Mouse (Mus musculus) telencephalon, adult 2 months (tissue): Measurements from ENCODE around the gene Gm8279.
"Not testable (repeated sequence)": the region's sequence is repeated elsewhere in the genome, so short reads cannot be mapped to it uniquely, and the experiment has no call there.

ENCODE experiments used
- DNase-seq: peaks from one replicate; pipeline ENCODE4 v3.0.0-alpha.2; 2011; ENCODE audit warnings: low read depth, low spot score

Gene Gm8279

DNA sequence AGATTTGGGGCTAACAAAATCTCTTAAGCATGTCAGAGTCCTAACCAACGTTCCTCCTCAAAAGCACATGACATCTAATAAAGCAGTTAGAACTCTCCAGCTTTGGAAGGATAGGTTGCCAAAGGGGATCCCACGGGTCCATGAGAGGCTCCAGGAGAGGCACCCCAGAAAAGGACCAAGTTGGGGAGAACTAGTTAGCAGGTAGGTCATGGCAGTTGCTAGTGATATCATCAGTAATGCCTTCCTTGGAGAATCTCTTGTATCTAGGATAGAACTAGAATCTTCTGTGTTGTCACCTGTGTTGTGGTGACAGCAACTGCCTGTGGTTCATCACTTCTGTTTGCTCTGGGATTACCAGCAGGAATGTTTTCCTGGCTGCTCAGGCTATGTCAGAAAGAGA lies at the start of gene Gm8279:
Gene Gm8279, plus strand, starts transcription at position 301 of the 400 bp plus-strand sequence.
- DNase-seq = not testable (repeated sequence)

DNA sequence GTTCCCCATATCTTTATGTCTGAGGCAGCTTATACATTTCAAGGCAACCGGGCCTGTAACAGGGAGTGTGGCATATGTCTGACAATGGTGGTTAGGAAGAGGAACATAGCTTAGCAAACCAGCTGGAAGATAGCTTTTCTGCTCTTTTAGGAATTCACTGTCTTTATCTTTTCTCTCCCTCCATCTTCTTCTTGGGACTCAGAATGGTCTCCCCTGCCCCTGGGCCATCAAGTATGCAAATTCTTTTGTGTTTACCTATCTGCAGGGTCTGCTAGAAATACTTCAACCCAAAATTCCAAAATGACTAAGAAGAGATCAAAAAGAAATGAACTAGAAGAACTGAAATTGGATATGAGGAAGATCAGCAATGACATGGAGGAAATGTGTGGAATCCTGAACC lies 32.9 kb downstream of the Gm8279 start, which contains the start of gene Gm3317:
Gene Gm3317, plus strand, starts transcription at position 301 of the 400 bp plus-strand sequence.
- DNase-seq = not testable (repeated sequence)

DNA sequence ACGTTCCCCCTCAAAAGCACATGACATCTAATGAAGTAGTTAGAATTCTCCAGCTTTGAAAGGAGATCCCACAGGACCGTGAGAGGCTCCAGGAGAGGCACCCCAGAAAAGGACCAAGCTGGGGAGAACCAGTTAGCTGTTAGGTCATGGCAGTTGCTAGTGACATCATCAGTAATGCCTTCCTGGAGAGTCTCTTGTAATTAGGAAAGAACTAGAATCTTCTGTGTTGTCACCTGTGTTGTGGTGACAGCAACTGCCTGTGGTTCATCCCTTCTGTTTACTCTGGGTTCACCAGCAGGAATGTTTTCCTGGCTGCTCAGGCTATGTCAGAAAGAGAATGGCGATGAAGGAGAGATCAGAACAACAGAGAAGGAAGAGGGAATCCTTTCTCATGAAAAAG lies 54.2 kb downstream of the Gm8279 start, which contains the start of gene Gm8271:
Gene Gm8271, plus strand, starts transcription at position 301 of the 400 bp plus-strand sequence.
- not testable (repeated sequence) for DNase-seq
